In genomic region chr13:101547887-101548286, GRCm38 (mm10) we compare ENCODE assay signal across 11 mouse cellular contexts.
A peak's percentile ranks its signal among the peaks of the same experiment; 100 is the strongest.
DNase-seq lines count a peak whose midpoint lies in the region; ATAC-seq and TF ChIP-seq lines count a peak whose summit lies in the region.
"Had no signal": no experiment of that assay in that cellular context is flagged by ENCODE, and none has a peak within 500 bp of the region (broad histone marks: within the 10 kb centered on the region; RNA-seq: fewer than 3 reads in every experiment).

No protein-coding gene starts in this region.

- TF ChIP-seq CTCF in gastrocnemius, adult 2 months (IDR thresholded peaks at IDR 0.05) = no peak
- no peak for TF ChIP-seq CTCF in kidney, adult 2 months (conservative IDR thresholded peaks at IDR 0.05; ENCODE audit: insufficient read depth, insufficient read length, low read depth, low read length)

- DNase-seq in gastrocnemius, adult 2 months = peak; percentile 22
- no peak for DNase-seq in gastrocnemius, postnatal 4 days (ENCODE audit: low spot score in 2 of 2)
- peak; percentile 25 to 29 for DNase-seq in right cerebral cortex, adult 2 months (ENCODE audit: low spot score in 2 of 2)
- DNase-seq in right cerebral cortex, postnatal 14 days = no peak
- DNase-seq in liver, embryonic 13.5 days = peak; percentile 63
- peak; percentile 43 for DNase-seq in yolk sac, embryonic 10.5 days (ENCODE audit: low spot score)
- no peak for DNase-seq in urinary bladder, postnatal 25 days (ENCODE audit: low spot score)
- DNase-seq in kidney, adult 2 months = no peak
- DNase-seq: cerebellum, adult 2 months; gastrocnemius, postnatal 36 days had no signal

- 7% methylated on average over 6 of the region's 6 CpGs for WGBS in liver, embryonic 13.5 days (ENCODE audit: insufficient replicate concordance)
- WGBS in kidney, adult 2 months = 30% methylated on average over 6 of the region's 6 CpGs

- peak; percentile 26 for ATAC-seq in liver, embryonic 13.5 days (ENCODE audit: low read depth)

- no peaks in the 10 kb centered on the region for H3K9me3 ChIP-seq in liver, embryonic 13.5 days (replicated peaks)
- H3K9me3 ChIP-seq: midbrain, embryonic 12.5 days had no signal

- TF ChIP-seq POLR2A in kidney, adult 2 months (IDR thresholded peaks at IDR 0.05; ENCODE audit: low read depth, low read length) = no peak

- no peaks in the 10 kb centered on the region for H3K36me3 ChIP-seq in liver, embryonic 13.5 days
- H3K36me3 ChIP-seq in kidney, adult 2 months (ENCODE audit: control insufficient read depth, insufficient read depth, low read length) = no peaks in the 10 kb centered on the region
- H3K36me3 ChIP-seq: midbrain, embryonic 12.5 days had no signal

- H3K27me3 ChIP-seq in liver, embryonic 13.5 days = no peaks in the 10 kb centered on the region
- no peaks in the 10 kb centered on the region for H3K27me3 ChIP-seq in kidney, adult 2 months (replicated peaks; ENCODE audit: control insufficient read depth, insufficient read depth, low read length)
- H3K27me3 ChIP-seq: midbrain, embryonic 12.5 days had no signal

- H3K4me3 ChIP-seq in gastrocnemius, adult 2 months = no peak overlapping the region
- peak overlapping the region; percentile 23; the same call in 1 of the 2 replicates for H3K4me3 ChIP-seq in liver, embryonic 13.5 days (replicated peaks)
- H3K4me3 ChIP-seq in kidney, adult 2 months (ENCODE audit: insufficient read depth, low read depth, low read length) = no peak overlapping the region
- H3K4me3 ChIP-seq: midbrain, embryonic 12.5 days had no signal

- peaks cover 96% of the 10 kb centered on the region for H3K4me1 ChIP-seq in liver, embryonic 13.5 days (replicated peaks)
- H3K4me1 ChIP-seq in kidney, adult 2 months (ENCODE audit: control insufficient read depth, insufficient read depth, low read length) = no peaks in the 10 kb centered on the region

- peak overlapping the region; percentile 72 for H3K9ac ChIP-seq in liver, embryonic 13.5 days
- H3K9ac ChIP-seq: midbrain, embryonic 12.5 days had no signal

- no peak overlapping the region for H3K27ac ChIP-seq in gastrocnemius, adult 2 months
- H3K27ac ChIP-seq in liver, embryonic 13.5 days = peak overlapping the region; percentile 99
- H3K27ac ChIP-seq in kidney, adult 2 months (ENCODE audit: insufficient read depth, low read depth, low read length) = no peak overlapping the region
- H3K27ac ChIP-seq: midbrain, embryonic 12.5 days had no signal

- intact Hi-C loops in gastrocnemius, adult 2 months (cut with DNase I) = no loop called here

- peak overlapping the region; percentile 65 for H3K4me2 ChIP-seq in liver, embryonic 13.5 days
- H3K4me2 ChIP-seq: midbrain, embryonic 12.5 days had no signal

Comparison
In these comparisons a context has a peak if more than half of its experiments do, and no peak if none do; other contexts are left out.
1. DNase-seq: peak in gastrocnemius, adult 2 months (single experiment), right cerebral cortex, adult 2 months (2 of 2), liver, embryonic 13.5 days (single experiment) and yolk sac, embryonic 10.5 days (single experiment); none in gastrocnemius, postnatal 4 days (0 of 2), right cerebral cortex, postnatal 14 days (single experiment), urinary bladder, postnatal 25 days (single experiment) and kidney, adult 2 months (single experiment).